8 mouse cellular contexts compared by ENCODE assay signal in genomic region chr4:154897676-154898465, GRCm38 (mm10). TPM values are rescaled to one million over a fixed set of nuclear protein-coding genes. Genes with fewer than 3 reads are reported as not detected.
DNase-seq lines count a peak whose midpoint lies in the region; ATAC-seq and TF ChIP-seq lines count a peak whose summit lies in the region.

No protein-coding gene starts in this region.

- peak overlapping the region; percentile 56 for H3K4me3 ChIP-seq in forebrain, postnatal 0 days (ENCODE audit: low read depth, low read length)
- peak overlapping the region; percentile 58 for H3K4me3 ChIP-seq in kidney, embryonic 14.5 days (ENCODE audit: low read length)
- H3K4me3 ChIP-seq in neural tube, embryonic 12.5 days = peak overlapping the region; percentile 53

- no peak for TF ChIP-seq CTCF in forebrain, postnatal 0 days (IDR thresholded peaks at IDR 0.05; ENCODE audit: low read depth)

- peak overlapping the region; percentile 95 for H3K4me2 ChIP-seq in forebrain, postnatal 0 days (ENCODE audit: low read depth)
- H3K4me2 ChIP-seq in kidney, embryonic 14.5 days (replicated peaks; ENCODE audit: low read depth, low read length) = peak overlapping the region; percentile 96
- peak overlapping the region; percentile 90 for H3K4me2 ChIP-seq in neural tube, embryonic 12.5 days (replicated peaks)

- 0 out of 2 replicates have a peak overlapping the region, but pooled peaks have one; percentile 73 for H3K27ac ChIP-seq in forebrain, postnatal 0 days (ENCODE audit: low read depth, low read length)
- no peak overlapping the region for H3K27ac ChIP-seq in kidney, embryonic 14.5 days (ENCODE audit: low read depth, low read length)
- no peak overlapping the region for H3K27ac ChIP-seq in neural tube, embryonic 12.5 days

- DNase-seq in adrenal gland, adult 2 months = peak; percentile 63
- DNase-seq in adrenal gland, postnatal 4 days (ENCODE audit: low spot score in 2 of 2) = no peak
- peak; percentile 63 for DNase-seq in adipocyte (ENCODE audit: low spot score)
- no peak for DNase-seq in forebrain, postnatal 0 days
- no peak for DNase-seq in layer of hippocampus, postnatal 10 days (ENCODE audit: low spot score in 2 of 2)
- no peak for DNase-seq in thymus, postnatal 0 days (ENCODE audit: low spot score)

- H3K27me3 ChIP-seq in forebrain, postnatal 0 days (ENCODE audit: insufficient read depth, low read length) = no peaks in the 10 kb centered on the region
- H3K27me3 ChIP-seq in kidney, embryonic 14.5 days (ENCODE audit: control insufficient read depth, insufficient read depth, low read length) = no peaks in the 10 kb centered on the region
- H3K27me3 ChIP-seq in neural tube, embryonic 12.5 days (replicated peaks) = 0 out of 2 replicates have a peak, but pooled peaks cover 3% of the 10 kb centered on the region

- no peaks in the 10 kb centered on the region for H3K9me3 ChIP-seq in forebrain, postnatal 0 days (ENCODE audit: low read length)
- no peaks in the 10 kb centered on the region for H3K9me3 ChIP-seq in kidney, embryonic 14.5 days (ENCODE audit: control insufficient read depth, low read length)
- no peaks in the 10 kb centered on the region for H3K9me3 ChIP-seq in neural tube, embryonic 12.5 days

- peak overlapping the region; percentile 67 for H3K9ac ChIP-seq in forebrain, postnatal 0 days
- H3K9ac ChIP-seq in kidney, embryonic 14.5 days (ENCODE audit: low read depth, low read length) = peak overlapping the region; percentile 67
- H3K9ac ChIP-seq in neural tube, embryonic 12.5 days = peak overlapping the region; percentile 63

- WGBS in forebrain, postnatal 0 days = 72% methylated on average over 6 of the region's 6 CpGs
- 68% methylated on average over 6 of the region's 6 CpGs for WGBS in kidney, embryonic 14.5 days
- 69% methylated on average over 6 of the region's 6 CpGs for WGBS in neural tube, embryonic 12.5 days

- no peak for ATAC-seq in forebrain, postnatal 0 days
- no peak for ATAC-seq in kidney, embryonic 14.5 days (ENCODE audit: low FRiP score, low TSS enrichment)
- no peak for ATAC-seq in neural tube, embryonic 12.5 days (ENCODE audit: low FRiP score, low read depth)

- peaks cover 14% of the 10 kb centered on the region for H3K4me1 ChIP-seq in forebrain, postnatal 0 days (ENCODE audit: insufficient read depth)
- H3K4me1 ChIP-seq in kidney, embryonic 14.5 days (ENCODE audit: control insufficient read depth, insufficient read depth, low read length) = peaks cover 10% of the 10 kb centered on the region
- H3K4me1 ChIP-seq in neural tube, embryonic 12.5 days = peaks cover 19% of the 10 kb centered on the region

- H3K36me3 ChIP-seq in forebrain, postnatal 0 days (ENCODE audit: insufficient read depth) = no peaks in the 10 kb centered on the region
- H3K36me3 ChIP-seq in kidney, embryonic 14.5 days (ENCODE audit: control insufficient read depth, insufficient read depth, low read length) = no peaks in the 10 kb centered on the region
- no peaks in the 10 kb centered on the region for H3K36me3 ChIP-seq in neural tube, embryonic 12.5 days

RNA-seq across cellular contexts. Expression of gene Fam213b, which starts 1.1 kb away (rescaled TPM):
- total RNA-seq in adrenal gland, adult 2 months (2021) = 10 to 100 TPM; 41.1 to 56.2 TPM
- polyA plus RNA-seq in adrenal gland, adult 2 months (2012; rRNA removed) = 61.1 and 87.9 TPM in 2 replicates
- 10 to 100 TPM; 35.7 to 41.1 TPM for total RNA-seq in adrenal gland, postnatal 4 days (2021)
- 30.8 and 41.2 TPM in 2 replicates for total RNA-seq in forebrain, postnatal 0 days (2014; rRNA removed)
- polyA plus RNA-seq in forebrain, postnatal 0 days (2015; fragmentation: Nextera tagmentation; extraction: Ambion mirVana) = 59.7 and 62.1 TPM in 2 replicates
- polyA plus RNA-seq in kidney, embryonic 14.5 days (2014; fragmentation: Nextera tagmentation; extraction: Ambion mirVana) = 37.6 and 39.1 TPM in 2 replicates
- 36.1 and 40.4 TPM in 2 replicates for polyA plus RNA-seq in neural tube, embryonic 12.5 days (2016; fragmentation: Nextera tagmentation; extraction: Ambion mirVana)
- total RNA-seq in layer of hippocampus, postnatal 10 days (2021) = 10 to 100 TPM; 36.2 to 39.0 TPM
- 229 and 245 TPM in 2 replicates for polyA plus RNA-seq in thymus, postnatal 0 days (2015; fragmentation: Nextera tagmentation; extraction: Ambion mirVana)

RNA-seq across cellular contexts. Expression of gene Mmel1, which starts 28.5 kb away (rescaled TPM):
- total RNA-seq in adrenal gland, adult 2 months (2021) = 1 to 10 TPM in 1 of 2 experiments, under 1 TPM in 1; 0.66 to 4.9 TPM
- polyA plus RNA-seq in adrenal gland, adult 2 months (2012; rRNA removed) = 2.4 and 6.3 TPM in 2 replicates
- under 1 TPM; 0.65 to 0.76 TPM for total RNA-seq in adrenal gland, postnatal 4 days (2021)
- 0.43 and 1.5 TPM in 2 replicates for total RNA-seq in forebrain, postnatal 0 days (2014; rRNA removed)
- 0.39 and 0.74 TPM in 2 replicates for polyA plus RNA-seq in forebrain, postnatal 0 days (2015; fragmentation: Nextera tagmentation; extraction: Ambion mirVana)
- polyA plus RNA-seq in kidney, embryonic 14.5 days (2014; fragmentation: Nextera tagmentation; extraction: Ambion mirVana) = not detected in 2 replicates
- polyA plus RNA-seq in neural tube, embryonic 12.5 days (2016; fragmentation: Nextera tagmentation; extraction: Ambion mirVana) = 0.23 and 0.26 TPM in 2 replicates
- total RNA-seq in layer of hippocampus, postnatal 10 days (2021) = under 1 TPM; 0.22 to 0.23 TPM
- polyA plus RNA-seq in thymus, postnatal 0 days (2015; fragmentation: Nextera tagmentation; extraction: Ambion mirVana) = 0.22 and 0.26 TPM in 2 replicates

RNA-seq across cellular contexts. Expression of gene Tnfrsf14, which starts 30.5 kb away (rescaled TPM):
- 1 to 10 TPM; 6.1 to 8.4 TPM for total RNA-seq in adrenal gland, adult 2 months (2021)
- polyA plus RNA-seq in adrenal gland, adult 2 months (2012; rRNA removed) = 14.9 and 27.2 TPM in 2 replicates
- total RNA-seq in adrenal gland, postnatal 4 days (2021) = 10 to 100 TPM; 10.6 to 13.2 TPM
- 2.6 TPM in 1 of 2 replicates, not detected in the other for total RNA-seq in forebrain, postnatal 0 days (2014; rRNA removed)
- polyA plus RNA-seq in forebrain, postnatal 0 days (2015; fragmentation: Nextera tagmentation; extraction: Ambion mirVana) = not detected in 2 replicates
- 0.42 and 0.47 TPM in 2 replicates for polyA plus RNA-seq in kidney, embryonic 14.5 days (2014; fragmentation: Nextera tagmentation; extraction: Ambion mirVana)
- polyA plus RNA-seq in neural tube, embryonic 12.5 days (2016; fragmentation: Nextera tagmentation; extraction: Ambion mirVana) = 0.34 and 1.2 TPM in 2 replicates
- total RNA-seq in layer of hippocampus, postnatal 10 days (2021) = 1 to 10 TPM; 1.0 to 1.7 TPM
- 5.3 and 6.4 TPM in 2 replicates for polyA plus RNA-seq in thymus, postnatal 0 days (2015; fragmentation: Nextera tagmentation; extraction: Ambion mirVana)

Comparison
In these comparisons a context has a peak if more than half of its experiments do, and no peak if none do; other contexts are left out.
1. DNase-seq: peak in adrenal gland, adult 2 months (single experiment) and adipocyte (single experiment); none in adrenal gland, postnatal 4 days (0 of 2), forebrain, postnatal 0 days (single experiment), layer of hippocampus, postnatal 10 days (0 of 2) and thymus, postnatal 0 days (single experiment).
2. Peak in every context shown above with its lines, with median percentiles within 50 percentile points of each other: H3K4me2 ChIP-seq, H3K4me3 ChIP-seq and H3K9ac ChIP-seq.